Mouse (Mus musculus) adrenal gland, postnatal 4 days (tissue): ENCODE data around the gene Uhrf1. TPM values are rescaled to one million over a fixed set of nuclear protein-coding genes. Genes with fewer than 3 reads are reported as not detected.

Experiments
- DNase-seq, 2 experiments: peaks; one replicate each; pipeline ENCODE4 v3.0.0; 2021 to 2022; ENCODE audit warnings: low spot score in 2 of 2, mixed read lengths in 2 of 2
- total RNA-seq, 2 experiments: library from RNA; stranded (reverse); gene quantifications; 2 replicates each; pipeline ENCODE4 v1.2.3; 2021

The Uhrf1 gene
- total RNA-seq, 2 experiments from 2014 or later: 49.3 to 61.2 TPM

GRCm38 (mm10) chr17:56296201-56296600 lies 6.9 kb upstream of the Uhrf1 start:
- no peak for DNase-seq

DNA sequence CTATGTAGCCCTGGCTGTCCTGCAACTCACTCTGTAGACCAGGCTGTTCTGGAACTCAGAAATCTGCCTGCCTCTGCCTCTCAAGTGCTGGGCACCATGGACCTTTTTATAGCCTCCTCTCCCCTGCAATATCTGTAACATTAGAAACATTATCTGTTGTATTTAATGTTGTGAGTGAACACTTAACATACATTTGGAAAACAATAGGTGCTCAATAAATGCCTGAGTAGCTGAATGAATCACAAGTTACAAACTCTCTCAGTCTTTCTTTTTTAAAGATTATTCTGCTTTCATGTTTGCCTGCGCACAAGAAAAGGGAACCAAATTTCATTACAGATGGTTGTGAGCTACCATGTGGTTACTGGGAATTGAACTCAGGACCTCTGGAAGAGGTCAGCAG lies 4.9 kb upstream of the Uhrf1 start:
- no peak for DNase-seq

DNA sequence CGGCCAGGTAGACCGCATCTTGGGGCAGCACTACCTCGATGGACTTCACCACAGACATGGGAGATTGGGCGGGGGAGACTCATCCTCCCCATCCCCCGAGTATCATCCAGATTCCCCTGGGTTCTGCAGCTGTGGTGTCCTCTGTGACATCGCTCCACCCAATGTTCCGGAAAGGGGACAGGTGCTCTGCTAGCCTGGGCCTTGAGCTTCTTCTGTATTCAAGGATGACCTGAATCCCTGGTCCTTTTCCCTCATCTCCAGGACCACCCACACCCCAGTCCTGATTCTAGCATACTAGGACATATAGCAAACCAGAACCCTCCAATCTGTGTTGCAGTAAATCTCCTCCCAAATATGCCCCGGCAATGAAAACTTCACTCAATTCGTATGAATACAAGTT lies 2.9 kb upstream of the Uhrf1 start, which contains the start of gene Arrdc5:
Gene Arrdc5, minus strand, starts transcription at position 101 of the 400 bp plus-strand sequence.
- DNase-seq: no peak

GRCm38 (mm10) chr17:56302363-56302996 lies 641 bp upstream of the Uhrf1 start:
- peak; percentile 34 to 37 for DNase-seq

DNA sequence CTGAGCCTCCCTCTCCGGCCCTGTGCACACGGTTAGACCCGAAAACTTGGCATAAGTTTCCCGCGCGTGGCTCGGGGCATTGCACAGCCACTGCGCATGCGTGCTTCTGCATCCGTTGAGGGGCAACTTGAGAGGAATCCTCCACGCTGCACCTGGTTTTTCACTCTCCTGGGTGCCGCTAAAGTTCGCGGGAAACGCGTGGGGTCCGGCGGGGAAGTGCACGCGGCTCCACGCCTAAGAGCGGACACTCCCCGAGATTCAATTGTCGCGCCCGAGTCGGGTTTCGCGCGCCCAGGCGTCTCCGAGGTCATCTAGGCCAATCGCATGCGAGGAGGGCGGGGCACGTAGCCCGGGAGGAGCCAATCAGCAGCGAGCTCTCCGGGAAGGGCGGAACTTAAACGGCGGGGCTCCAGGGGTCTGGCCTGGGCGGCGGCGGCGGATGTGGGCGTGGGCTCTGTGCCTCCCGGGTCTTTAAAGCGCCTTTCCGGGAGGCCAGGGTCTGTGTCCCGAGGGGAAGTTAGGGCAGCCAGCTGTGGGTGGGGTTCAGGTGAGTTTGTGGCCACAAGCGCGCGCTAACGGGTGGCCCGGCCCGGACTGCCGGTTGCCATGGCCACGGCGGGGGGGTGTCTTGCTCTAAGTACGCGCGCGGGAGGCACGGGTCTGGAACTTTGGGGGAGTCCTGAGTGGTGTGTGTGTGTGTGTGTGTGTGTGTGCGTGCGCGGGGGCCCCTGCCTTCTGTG lies 896 bp downstream of the Uhrf1 start:
- DNase-seq: peak; percentile 88 to 93

- DNase-seq: no peak
Measured at GRCm38 (mm10) chr17:56304718-56305117, 1.6 kb downstream of the Uhrf1 start.

DNA sequence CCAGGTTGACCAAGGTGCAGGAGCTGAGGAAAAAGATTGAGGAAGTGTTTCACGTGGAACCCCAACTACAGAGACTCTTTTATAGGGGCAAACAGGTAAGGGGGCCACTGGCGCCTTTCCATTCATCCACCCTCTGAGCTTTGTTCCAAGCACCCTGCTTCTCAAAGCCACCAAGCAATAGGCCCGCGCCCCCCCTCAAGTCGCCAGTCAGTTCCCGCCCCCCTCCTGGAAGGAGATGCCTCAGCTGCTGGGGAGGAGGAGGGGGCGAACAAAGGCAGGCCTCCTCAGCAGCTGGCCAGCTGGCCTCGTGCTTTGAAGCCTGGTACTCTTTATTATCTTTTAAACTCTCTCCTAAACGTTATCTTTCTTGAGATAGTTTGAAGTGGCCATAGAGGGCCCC lies 2.0 kb downstream of the Uhrf1 start:
- no peak for DNase-seq

DNA sequence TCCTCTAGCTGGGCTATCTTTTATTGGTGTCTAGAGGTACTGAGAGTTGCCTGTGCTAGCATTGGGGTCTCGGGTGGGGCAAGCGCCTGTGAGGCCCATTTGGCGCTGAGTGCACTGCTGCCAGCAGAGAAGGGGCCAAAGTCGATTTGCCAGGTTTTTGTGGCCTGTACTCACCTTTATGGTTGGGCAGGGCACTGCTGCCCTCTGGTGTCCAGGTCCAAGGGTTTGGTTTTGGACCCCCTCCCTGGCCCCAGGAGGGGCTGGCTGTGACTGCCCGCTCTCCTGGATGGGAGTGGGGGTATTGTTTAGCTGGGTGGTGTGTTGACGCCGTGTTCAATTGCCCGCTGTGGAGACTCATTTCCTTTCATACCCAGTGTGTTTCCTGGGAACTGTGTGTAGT lies 2.7 kb downstream of the Uhrf1 start:
- DNase-seq: no peak

DNA sequence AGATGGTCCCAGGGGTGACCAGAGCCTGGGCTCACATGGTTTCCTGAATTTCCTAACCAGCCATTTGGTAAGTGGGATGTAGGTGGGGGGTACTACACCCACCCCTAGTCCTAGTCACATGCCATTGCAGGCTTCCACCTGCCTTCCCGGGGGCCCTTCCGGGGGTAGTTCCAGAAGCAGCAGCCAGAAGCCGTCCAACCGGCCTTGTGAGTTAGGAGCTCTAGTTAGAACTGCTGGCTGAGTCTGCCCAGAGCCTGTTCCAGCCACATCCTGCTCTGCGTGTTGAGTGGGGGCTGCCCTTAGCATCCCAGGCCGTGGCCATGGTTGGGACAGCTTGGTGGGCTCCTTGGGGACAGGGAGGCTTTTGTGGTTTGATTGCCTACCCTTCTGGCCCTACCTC lies 5.0 kb downstream of the Uhrf1 start:
- DNase-seq: no peak

DNA sequence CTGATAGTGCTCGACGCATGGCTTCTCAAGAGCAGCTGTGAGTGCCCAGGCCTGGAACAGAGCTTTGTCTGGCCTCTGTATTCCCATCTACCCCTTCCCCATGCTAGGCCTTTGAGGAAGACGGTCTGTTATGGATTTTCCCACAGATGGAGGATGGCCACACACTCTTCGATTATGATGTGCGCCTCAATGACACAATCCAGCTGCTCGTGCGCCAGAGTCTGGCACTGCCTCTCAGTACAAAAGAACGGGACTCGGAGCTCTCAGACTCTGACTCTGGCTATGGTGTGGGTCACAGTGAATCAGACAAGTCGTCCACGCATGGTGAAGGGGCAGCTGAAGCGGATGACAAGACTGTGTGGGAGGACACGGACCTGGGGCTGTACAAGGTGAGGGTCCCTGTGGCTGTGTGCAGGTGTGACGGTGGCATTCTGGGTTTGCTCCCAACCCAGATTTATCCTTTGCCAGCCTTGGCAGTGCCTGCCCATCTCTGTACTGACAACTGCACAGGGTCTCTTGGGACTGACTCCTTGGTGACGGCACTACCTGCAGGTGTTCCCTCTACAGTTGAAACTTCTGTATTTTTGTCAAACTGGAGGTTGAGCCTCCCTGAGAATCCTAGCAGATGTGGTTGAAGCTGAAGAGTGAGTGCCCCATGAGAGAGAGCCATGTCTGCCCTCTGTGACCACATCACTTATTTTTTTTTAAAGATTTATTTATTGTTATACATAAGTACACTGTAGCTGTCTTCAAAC lies 6.2 kb downstream of the Uhrf1 start:
- no peak for DNase-seq

- no peak for DNase-seq
Measured at GRCm38 (mm10) chr17:56324419-56324818, 21.3 kb downstream of the Uhrf1 start.

DNA sequence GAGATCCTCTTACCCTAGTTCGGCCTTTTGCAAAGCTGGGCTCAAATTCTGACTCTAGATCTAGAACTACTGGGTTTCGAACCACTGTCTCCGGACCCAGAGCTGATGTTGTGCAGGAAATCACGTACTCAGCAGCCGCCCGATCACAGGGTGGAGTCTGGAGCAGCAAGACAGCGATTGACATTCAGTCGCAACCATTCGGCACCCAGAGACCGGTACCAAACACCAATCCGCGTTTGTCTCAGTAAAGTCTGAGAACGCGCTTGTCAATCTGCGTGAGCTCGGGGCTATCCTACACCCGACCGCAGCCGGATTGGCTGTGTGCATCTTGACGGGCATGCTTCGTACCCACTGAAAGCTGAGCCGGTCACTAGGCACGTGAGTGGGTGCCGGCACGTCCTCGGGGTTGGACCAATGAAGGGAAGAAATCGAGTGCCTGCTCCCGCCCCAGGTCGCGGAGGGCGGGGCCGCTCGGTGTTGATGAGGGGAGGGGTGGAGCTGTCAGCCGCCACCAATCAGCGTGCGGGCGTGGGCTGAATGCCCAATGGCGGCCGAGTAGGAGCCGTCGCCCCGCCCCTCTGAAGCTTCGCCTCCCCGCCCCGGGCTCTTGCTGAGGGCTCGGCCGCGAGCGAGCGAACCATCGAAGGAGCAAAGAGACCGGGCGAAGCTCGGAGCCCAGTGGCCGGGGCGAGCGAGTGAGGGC lies 22.5 kb downstream of the Uhrf1 start, which contains the start of gene Kdm4b:
Gene Kdm4b, plus strand, starts transcription at position 613 of the 703 bp plus-strand sequence.
- DNase-seq: peak; percentile 95 to 98

- no peak for DNase-seq
Measured at GRCm38 (mm10) chr17:56326153-56327147, 23.3 kb downstream of the Uhrf1 start.

DNA sequence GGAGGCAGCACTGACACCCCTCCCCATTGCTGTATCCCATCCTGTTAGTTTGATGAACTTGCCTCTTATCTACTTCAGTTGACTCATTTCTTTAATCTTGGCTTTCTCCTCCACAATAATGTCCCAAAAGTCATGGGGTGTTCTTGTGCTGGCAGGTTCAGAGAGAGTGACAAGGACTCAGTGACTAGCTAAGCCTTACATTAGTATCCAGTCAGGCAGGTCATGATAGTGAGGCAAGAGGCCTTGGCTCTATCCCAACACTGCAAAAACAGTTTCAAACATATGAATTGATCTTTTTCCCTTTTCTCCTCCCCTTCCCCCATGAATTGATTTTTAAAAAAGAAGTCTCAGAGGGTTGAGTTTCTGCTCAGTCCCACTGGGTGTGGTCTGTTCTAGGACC lies 26.1 kb downstream of the Uhrf1 start:
- DNase-seq: no peak

DNA sequence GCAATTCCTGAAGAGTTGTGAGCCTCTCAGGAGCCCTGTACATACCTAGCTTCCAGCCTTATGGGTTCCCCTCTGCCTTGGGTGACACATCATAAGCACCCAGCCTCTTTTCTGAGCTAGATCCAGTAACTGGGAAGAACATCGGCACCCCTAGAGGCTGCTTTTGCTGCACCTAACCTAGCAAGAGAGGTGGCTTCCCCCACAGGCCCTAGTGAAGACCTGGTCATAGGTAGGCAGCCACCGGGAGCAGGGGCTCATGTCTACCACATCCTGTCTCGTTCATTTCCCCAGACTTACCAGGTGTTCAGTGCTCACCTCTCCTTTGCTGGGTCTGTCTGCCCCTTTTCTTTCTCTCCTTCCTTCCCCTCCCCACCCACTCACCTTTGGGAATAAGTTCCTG lies 27.2 kb downstream of the Uhrf1 start:
- no peak for DNase-seq

DNA sequence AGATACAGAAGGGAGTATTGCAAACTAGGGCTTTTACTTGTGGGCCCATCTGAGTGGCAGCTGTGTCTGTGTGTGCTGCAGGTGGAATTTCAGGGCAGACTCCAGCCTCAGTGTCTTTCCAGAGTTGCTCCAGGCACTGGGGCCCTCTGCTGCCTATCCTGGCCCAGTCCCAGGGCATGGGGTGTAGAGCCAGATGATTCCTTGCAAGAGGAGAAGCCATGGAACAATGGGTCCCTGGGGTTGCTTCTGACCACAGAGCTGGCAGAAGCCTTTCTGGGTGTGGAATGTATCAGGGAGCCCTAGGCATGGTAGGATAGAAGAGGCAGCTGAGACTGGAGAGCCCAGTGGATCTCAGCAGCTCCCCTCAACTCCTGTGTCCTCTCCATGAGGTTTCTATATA lies 28.1 kb downstream of the Uhrf1 start:
- no peak for DNase-seq

DNA sequence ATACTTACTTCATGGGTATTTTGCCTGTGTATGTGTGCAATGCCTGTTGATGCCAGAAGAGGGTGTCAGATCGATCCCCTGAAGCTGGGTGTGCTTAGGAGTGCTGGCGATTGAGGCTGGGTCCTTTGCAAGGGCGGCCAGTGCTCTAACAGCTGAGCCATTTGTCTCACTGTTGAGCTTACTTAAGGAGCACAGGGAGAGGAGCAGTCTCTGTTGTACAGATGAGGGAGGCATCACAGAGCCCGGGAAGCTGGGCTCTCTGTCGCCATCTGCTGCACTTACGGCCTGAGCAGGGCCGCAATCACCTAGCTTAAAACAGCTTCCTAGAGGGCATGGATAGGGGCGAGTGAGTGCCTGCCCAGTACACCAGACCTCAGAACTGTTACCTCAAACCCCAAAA lies 29.9 kb downstream of the Uhrf1 start:
- no peak for DNase-seq

DNA sequence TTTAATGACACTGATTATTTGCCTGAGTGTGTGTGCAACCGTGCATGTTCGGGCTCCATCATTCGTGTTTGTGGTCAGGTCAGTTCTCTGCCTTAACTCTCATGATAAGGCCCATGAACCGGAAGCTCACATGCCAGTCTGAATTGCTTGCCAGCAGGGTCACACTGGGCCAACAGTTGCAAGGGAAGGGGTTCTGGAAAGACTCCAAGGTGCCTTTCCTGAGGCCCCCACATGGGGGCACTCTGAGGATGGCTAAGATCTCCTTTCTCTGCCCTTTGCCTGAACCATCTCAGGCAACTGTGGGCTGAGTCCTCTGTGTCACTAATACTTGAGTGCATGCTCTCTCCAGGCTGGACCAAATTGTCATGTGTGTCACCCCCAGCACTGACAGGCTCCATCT lies 34.1 kb downstream of the Uhrf1 start:
- DNase-seq: peak in 1 of 2 experiments; percentile 37

- no peak for DNase-seq
Measured at GRCm38 (mm10) chr17:56337791-56338190, 34.7 kb downstream of the Uhrf1 start.

DNA sequence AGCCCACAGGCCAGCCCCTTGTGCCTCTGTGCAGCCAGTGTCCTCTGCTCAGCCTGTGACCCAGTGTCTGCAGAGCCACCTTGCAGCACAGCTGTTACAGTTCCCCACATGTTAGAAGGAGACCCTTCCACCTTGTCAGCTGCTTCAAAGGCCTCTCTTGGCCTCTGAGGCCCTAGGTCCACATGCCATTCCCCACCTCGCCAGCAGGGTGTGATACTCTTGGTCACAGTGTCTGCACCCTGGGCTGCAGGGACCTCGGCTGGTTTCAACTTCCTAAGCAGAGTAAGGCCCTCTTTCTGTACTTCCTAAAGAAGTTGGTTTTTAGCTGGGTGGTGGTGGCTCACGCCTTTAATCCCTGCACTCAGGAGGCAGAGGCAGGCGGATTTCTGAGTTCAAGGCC lies 35.8 kb downstream of the Uhrf1 start:
- DNase-seq: no peak
